Comparison of ENCODE assay signal across 14 mouse cellular contexts in genomic region chr19:15669996-15670395, GRCm38 (mm10).
DNase-seq lines count a peak whose midpoint lies in the region; ATAC-seq and TF ChIP-seq lines count a peak whose summit lies in the region.
"Had no signal": no experiment of that assay in that cellular context is flagged by ENCODE, and none has a peak within 500 bp of the region (broad histone marks: within the 10 kb centered on the region; RNA-seq: fewer than 3 reads in every experiment).

No protein-coding gene starts in this region.

- no peaks in the 10 kb centered on the region for H3K9me3 ChIP-seq in midbrain, embryonic 15.5 days
- H3K9me3 ChIP-seq in midbrain, embryonic 13.5 days, result no peaks in the 10 kb centered on the region
- H3K9me3 ChIP-seq: embryonic facial prominence, embryonic 15.5 days; forebrain, embryonic 15.5 days; stomach, embryonic 15.5 days had no signal

- no peak for ATAC-seq in midbrain, embryonic 15.5 days (replicated peaks)
- no peak for ATAC-seq in midbrain, embryonic 13.5 days
- ATAC-seq: forebrain, embryonic 15.5 days; hindbrain, embryonic 16.5 days had no signal

- TF ChIP-seq CTCF in layer of hippocampus, adult 2 months (conservative IDR thresholded peaks at IDR 0.05), result no peak

- DNase-seq in cerebellum, postnatal 14 days, result peak; percentile 53 to 65
- no peak for DNase-seq in cerebellum, adult 8-10 months
- DNase-seq in layer of hippocampus, adult 2 months (ENCODE audit: low spot score in 2 of 2), result no peak
- no peak for DNase-seq in layer of hippocampus, postnatal 36 days
- peak; percentile 9 to 38 for DNase-seq in lung, postnatal 4 days
- DNase-seq in spleen, postnatal 36 days (ENCODE audit: low spot score in 2 of 2), result no peak
- DNase-seq: gastrocnemius, postnatal 25 days; thymus, postnatal 14 days had no signal

- H3K36me3 ChIP-seq in midbrain, embryonic 15.5 days (replicated peaks), result no peaks in the 10 kb centered on the region
- H3K36me3 ChIP-seq in midbrain, embryonic 13.5 days, result no peaks in the 10 kb centered on the region
- H3K36me3 ChIP-seq: embryonic facial prominence, embryonic 15.5 days; forebrain, embryonic 15.5 days; stomach, embryonic 15.5 days had no signal

- WGBS in midbrain, embryonic 15.5 days, result 62% methylated on average over 6 of the region's 6 CpGs
- 88% methylated on average over 6 of the region's 6 CpGs for WGBS in midbrain, embryonic 13.5 days

- peak overlapping the region; percentile 81; the same call in 1 of the 2 replicates for H3K27ac ChIP-seq in layer of hippocampus, adult 2 months
- H3K27ac ChIP-seq in midbrain, embryonic 15.5 days, result 0 out of 2 replicates have a peak overlapping the region, but pooled peaks have one; percentile 8
- H3K27ac ChIP-seq in midbrain, embryonic 13.5 days, result no peak overlapping the region
- H3K27ac ChIP-seq: embryonic facial prominence, embryonic 15.5 days; forebrain, embryonic 15.5 days; stomach, embryonic 15.5 days had no signal

- no peak overlapping the region for H3K4me2 ChIP-seq in midbrain, embryonic 15.5 days
- H3K4me2 ChIP-seq in midbrain, embryonic 13.5 days (replicated peaks), result no peak overlapping the region
- H3K4me2 ChIP-seq: embryonic facial prominence, embryonic 15.5 days; forebrain, embryonic 15.5 days; stomach, embryonic 15.5 days had no signal

- no peaks in the 10 kb centered on the region for H3K27me3 ChIP-seq in midbrain, embryonic 15.5 days (replicated peaks)
- H3K27me3 ChIP-seq in midbrain, embryonic 13.5 days, result peaks cover 11% of the 10 kb centered on the region; the same call in 1 of the 2 replicates
- H3K27me3 ChIP-seq: embryonic facial prominence, embryonic 15.5 days; stomach, embryonic 15.5 days had no signal

- H3K4me3 ChIP-seq in layer of hippocampus, adult 2 months, result no peak overlapping the region
- no peak overlapping the region for H3K4me3 ChIP-seq in midbrain, embryonic 15.5 days
- no peak overlapping the region for H3K4me3 ChIP-seq in midbrain, embryonic 13.5 days (replicated peaks)
- H3K4me3 ChIP-seq: embryonic facial prominence, embryonic 15.5 days; forebrain, embryonic 15.5 days; stomach, embryonic 15.5 days had no signal

- H3K9ac ChIP-seq in midbrain, embryonic 15.5 days, result no peak overlapping the region
- no peak overlapping the region for H3K9ac ChIP-seq in midbrain, embryonic 13.5 days (replicated peaks)
- H3K9ac ChIP-seq: embryonic facial prominence, embryonic 15.5 days; forebrain, embryonic 15.5 days; stomach, embryonic 15.5 days had no signal

- H3K4me1 ChIP-seq in midbrain, embryonic 15.5 days, result peaks cover 25% of the 10 kb centered on the region
- peaks cover 32% of the 10 kb centered on the region for H3K4me1 ChIP-seq in midbrain, embryonic 13.5 days (replicated peaks)

Comparison
In these comparisons a context has a peak if more than half of its experiments do, and no peak if none do; other contexts are left out.
1. DNase-seq: peak in cerebellum, postnatal 14 days (2 of 2) and lung, postnatal 4 days (2 of 2); none in cerebellum, adult 8-10 months (single experiment), layer of hippocampus, adult 2 months (0 of 2), layer of hippocampus, postnatal 36 days (0 of 2) and spleen, postnatal 36 days (0 of 2).